In the genomic region with DNA sequence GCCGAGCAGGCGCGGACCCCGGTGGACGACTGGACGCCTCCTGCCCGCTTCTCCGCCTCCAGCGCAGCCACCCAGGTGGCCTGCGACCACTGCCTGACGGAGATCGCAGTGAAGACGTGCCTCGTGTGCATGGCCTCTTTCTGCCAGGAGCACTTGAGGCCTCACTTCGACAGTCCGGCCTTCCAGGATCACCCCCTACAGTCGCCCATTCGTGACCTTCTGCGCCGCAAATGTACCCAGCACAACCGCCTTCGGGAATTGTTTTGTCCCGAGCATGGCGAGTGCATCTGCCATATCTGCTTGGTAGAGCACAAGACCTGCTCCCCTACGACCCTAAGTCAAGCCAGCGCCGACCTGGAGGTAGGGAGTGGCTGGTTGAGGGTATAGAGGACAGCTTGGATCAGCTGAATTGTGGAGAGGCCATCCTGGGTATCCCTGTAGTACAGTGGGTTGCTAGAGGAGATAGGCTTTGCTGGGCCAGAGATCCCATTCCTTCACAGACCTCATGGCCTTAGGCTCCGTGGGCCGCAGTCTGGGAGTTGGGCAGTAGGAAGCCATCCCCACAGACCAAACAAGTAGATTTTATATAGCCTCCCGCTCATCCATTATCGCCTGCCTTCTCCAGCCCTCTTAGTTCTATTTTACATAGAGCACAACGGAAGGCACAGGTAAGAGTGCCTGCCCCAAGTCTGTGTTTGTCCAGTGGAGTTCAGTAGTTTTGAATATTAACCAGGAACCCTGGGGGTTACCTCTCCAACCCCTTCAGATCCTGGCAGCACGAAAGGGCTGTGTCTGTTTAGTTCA, we compare ENCODE assay signal across 8 mouse cellular contexts. TPM values are rescaled to one million over a fixed set of nuclear protein-coding genes. Genes with fewer than 3 reads are reported as not detected.
A peak's percentile ranks its signal among the peaks of the same experiment; 100 is the strongest.
DNase-seq lines count a peak whose midpoint lies in the region; ATAC-seq and TF ChIP-seq lines count a peak whose summit lies in the region.

No protein-coding gene starts in this region.

- TF ChIP-seq POLR2A in embryonic fibroblast, embryonic 13.5 days (IDR thresholded peaks at IDR 0.05; ENCODE audit: low read depth, low read length) = no peak
- no peak for TF ChIP-seq POLR2A in cerebellum, adult 2 months (IDR thresholded peaks at IDR 0.05; ENCODE audit: borderline replicate concordance, insufficient read depth, low read length)

- peaks cover 14% of the 10 kb centered on the region for H3K27me3 ChIP-seq in midbrain, embryonic 11.5 days (ENCODE audit: control insufficient read depth, insufficient read depth, low read length)
- no peaks in the 10 kb centered on the region for H3K27me3 ChIP-seq in cerebellum, adult 2 months (ENCODE audit: control insufficient read depth, insufficient read depth, low read length)

- WGBS in midbrain, embryonic 11.5 days = 26% methylated on average over 33 of the region's 33 CpGs
- 51% methylated on average over 33 of the region's 33 CpGs for WGBS in cerebellum, adult 2 months

- H3K9ac ChIP-seq in midbrain, embryonic 11.5 days (ENCODE audit: low read length) = peak overlapping the region; percentile 40

- H3K4me3 ChIP-seq in embryonic fibroblast, embryonic 13.5 days (ENCODE audit: insufficient read depth, low read length) = peak overlapping the region; percentile 74
- H3K4me3 ChIP-seq in midbrain, embryonic 11.5 days (ENCODE audit: low read depth, low read length) = peak overlapping the region; percentile 37
- no peak overlapping the region for H3K4me3 ChIP-seq in cerebellum, adult 2 months (replicated peaks; ENCODE audit: insufficient read depth, low read depth, low read length)

- peak overlapping the region; percentile 50 for H3K4me2 ChIP-seq in midbrain, embryonic 11.5 days

- no peak for TF ChIP-seq CTCF in embryonic fibroblast, embryonic 13.5 days (IDR thresholded peaks at IDR 0.05; ENCODE audit: borderline replicate concordance, insufficient read depth, low read length)
- no peak for TF ChIP-seq CTCF in cerebellum, adult 2 months (IDR thresholded peaks at IDR 0.05; ENCODE audit: borderline replicate concordance, insufficient read depth, low read depth, low read length)

- H3K27ac ChIP-seq in embryonic fibroblast, embryonic 13.5 days (ENCODE audit: insufficient read depth, low read length) = peak overlapping the region; percentile 16; the same call in 1 of the 2 replicates
- no peak overlapping the region for H3K27ac ChIP-seq in midbrain, embryonic 11.5 days (ENCODE audit: low read depth, low read length)
- H3K27ac ChIP-seq in cerebellum, adult 2 months (ENCODE audit: insufficient read depth, low read length) = no peak overlapping the region

- no peaks in the 10 kb centered on the region for H3K36me3 ChIP-seq in midbrain, embryonic 11.5 days (ENCODE audit: control insufficient read depth, insufficient read depth, low read length)

- H3K4me1 ChIP-seq in embryonic fibroblast, embryonic 13.5 days (ENCODE audit: control insufficient read depth, insufficient read depth, low read length) = peaks cover 10% of the 10 kb centered on the region
- H3K4me1 ChIP-seq in midbrain, embryonic 11.5 days (ENCODE audit: control insufficient read depth, insufficient read depth, low read length) = no peaks in the 10 kb centered on the region
- H3K4me1 ChIP-seq in cerebellum, adult 2 months (ENCODE audit: control insufficient read depth, insufficient read depth, low read length) = no peaks in the 10 kb centered on the region

- no peaks in the 10 kb centered on the region for H3K9me3 ChIP-seq in midbrain, embryonic 11.5 days (ENCODE audit: control insufficient read depth, low read length)

- peak; percentile 8 for DNase-seq in thymus, postnatal 0 days (ENCODE audit: low spot score)
- no peak for DNase-seq in thymus, postnatal 10 days (ENCODE audit: low spot score in 2 of 2)
- DNase-seq in kidney, adult 18-20 months = peak; percentile 54
- DNase-seq in midbrain, embryonic 11.5 days (ENCODE audit: low spot score, missing footprints) = peak; percentile 88
- DNase-seq in cerebellum, adult 2 months = no peak
- DNase-seq in frontal cortex, postnatal 14 days (ENCODE audit: low spot score in 2 of 2) = no peak

- no peak for ATAC-seq in midbrain, embryonic 11.5 days (ENCODE audit: low FRiP score)
- no peak for ATAC-seq in granulocyte monocyte progenitor cell, adult 5-6 weeks (replicated peaks; ENCODE audit: poor library complexity, severe bottlenecking)

RNA-seq across cellular contexts. Expression of gene Trim25, which starts 0.7 kb away (rescaled TPM):
- polyA plus RNA-seq in thymus, postnatal 0 days (2015; fragmentation: Nextera tagmentation; extraction: Ambion mirVana) = 37.2 and 48.9 TPM in 2 replicates
- polyA plus RNA-seq in embryonic fibroblast, embryonic 13.5 days (2011; ENCODE audit: insufficient read length, low read depth, missing spikeins) = 33.7 and 34.2 TPM in 2 replicates
- 2.9 TPM in 2 replicates for polyA plus RNA-seq in midbrain, embryonic 11.5 days (2014; fragmentation: Nextera tagmentation; extraction: Ambion mirVana)
- total RNA-seq in granulocyte monocyte progenitor cell, adult 5-6 weeks (2014; fragmentation: Nextera tagmentation) = 26.9 and 32.2 TPM in 2 replicates
- 14.0 and 18.4 TPM in 2 replicates for total RNA-seq in granulocyte monocyte progenitor cell, adult 5-6 weeks (2017)
- polyA plus RNA-seq in cerebellum, adult 2 months (2012; rRNA removed) = 2.4 and 2.5 TPM in 2 replicates

RNA-seq across cellular contexts. Expression of gene Coil, which starts 29.9 kb away (rescaled TPM):
- 14.4 and 14.5 TPM in 2 replicates for polyA plus RNA-seq in thymus, postnatal 0 days (2015; fragmentation: Nextera tagmentation; extraction: Ambion mirVana)
- 8.5 and 8.9 TPM in 2 replicates for polyA plus RNA-seq in embryonic fibroblast, embryonic 13.5 days (2011; ENCODE audit: insufficient read length, low read depth, missing spikeins)
- polyA plus RNA-seq in midbrain, embryonic 11.5 days (2014; fragmentation: Nextera tagmentation; extraction: Ambion mirVana) = 24.2 and 24.5 TPM in 2 replicates
- 9.1 and 16.2 TPM in 2 replicates for total RNA-seq in granulocyte monocyte progenitor cell, adult 5-6 weeks (2014; fragmentation: Nextera tagmentation)
- 8.4 and 17.7 TPM in 2 replicates for total RNA-seq in granulocyte monocyte progenitor cell, adult 5-6 weeks (2017)
- 22.3 and 23.5 TPM in 2 replicates for polyA plus RNA-seq in cerebellum, adult 2 months (2012; rRNA removed)

RNA-seq across cellular contexts. Expression of gene Elobl, which starts 33.2 kb away (rescaled TPM):
- polyA plus RNA-seq in thymus, postnatal 0 days (2015; fragmentation: Nextera tagmentation; extraction: Ambion mirVana) = 0.81 and 0.82 TPM in 2 replicates
- 1.4 TPM in 1 of 2 replicates, not detected in the other for polyA plus RNA-seq in embryonic fibroblast, embryonic 13.5 days (2011; ENCODE audit: insufficient read length, low read depth, missing spikeins)
- not detected in 2 replicates for polyA plus RNA-seq in midbrain, embryonic 11.5 days (2014; fragmentation: Nextera tagmentation; extraction: Ambion mirVana)
- total RNA-seq in granulocyte monocyte progenitor cell, adult 5-6 weeks (2014; fragmentation: Nextera tagmentation) = not detected in 2 replicates
- total RNA-seq in granulocyte monocyte progenitor cell, adult 5-6 weeks (2017) = not detected in 2 replicates
- not detected in 2 replicates for polyA plus RNA-seq in cerebellum, adult 2 months (2012; rRNA removed)

RNA-seq across cellular contexts. Expression of gene Scpep1, which starts 44.7 kb away (rescaled TPM):
- 19.5 TPM in 2 replicates for polyA plus RNA-seq in thymus, postnatal 0 days (2015; fragmentation: Nextera tagmentation; extraction: Ambion mirVana)
- polyA plus RNA-seq in embryonic fibroblast, embryonic 13.5 days (2011; ENCODE audit: insufficient read length, low read depth, missing spikeins) = 380 and 384 TPM in 2 replicates
- 74.2 and 76.7 TPM in 2 replicates for polyA plus RNA-seq in midbrain, embryonic 11.5 days (2014; fragmentation: Nextera tagmentation; extraction: Ambion mirVana)
- total RNA-seq in granulocyte monocyte progenitor cell, adult 5-6 weeks (2014; fragmentation: Nextera tagmentation) = 18.1 and 22.3 TPM in 2 replicates
- total RNA-seq in granulocyte monocyte progenitor cell, adult 5-6 weeks (2017) = 11.5 and 13.4 TPM in 2 replicates
- polyA plus RNA-seq in cerebellum, adult 2 months (2012; rRNA removed) = 17.5 and 18.6 TPM in 2 replicates

Comparison
In these comparisons a context has a peak if more than half of its experiments do, and no peak if none do; other contexts are left out.
1. DNase-seq: peak in thymus, postnatal 0 days (single experiment), kidney, adult 18-20 months (single experiment) and midbrain, embryonic 11.5 days (single experiment); none in thymus, postnatal 10 days (0 of 2), cerebellum, adult 2 months (0 of 2) and frontal cortex, postnatal 14 days (0 of 2).